Mouse (Mus musculus) kidney, adult 2 months (tissue): ENCODE data around the gene Neb.

Experiments
- CTCF ChIP-seq: fragments of 200-500 bp; conservative IDR thresholded peaks from 2 replicates; pipeline ENCODE4 v1.5.1; 2011; ENCODE audit warnings: low read depth, mild to moderate bottlenecking, control low read depth, low read length, moderate library complexity, mixed read lengths; ENCODE audit not compliant: insufficient read depth, insufficient read length
- POLR2A ChIP-seq: fragments of 200-500 bp; IDR thresholded peaks from one replicate; pipeline ENCODE4 v1.6.1; 2011; ENCODE audit warnings: low read depth, low read length, control low read depth

DNA sequence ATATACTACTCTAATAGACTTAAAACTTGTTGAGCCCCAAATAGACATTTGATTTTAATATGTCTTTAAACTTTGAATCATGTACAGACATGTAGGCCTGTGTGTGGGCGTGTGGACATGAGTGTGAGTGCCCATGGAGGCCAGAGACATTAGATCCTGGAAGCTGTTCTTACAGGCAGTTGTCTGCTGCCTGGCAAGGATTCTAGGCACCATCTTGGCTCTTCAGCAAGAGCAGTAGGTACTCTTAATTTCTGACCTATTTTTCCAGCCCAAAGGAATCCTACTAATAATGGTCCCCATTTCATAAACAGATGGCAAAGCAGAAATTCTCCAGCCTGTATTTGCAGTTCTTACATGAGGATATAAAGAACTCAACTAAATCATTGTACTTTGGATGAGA, 135.6 kb downstream of the Neb start:
- TF ChIP-seq CTCF, result no peak
- TF ChIP-seq POLR2A, result no peak
